Mouse (Mus musculus): ENCODE measurements around the gene Appbp2. TPM values are rescaled to one million over a fixed set of nuclear protein-coding genes. Genes with fewer than 3 reads are reported as not detected.

Appbp2 gene
- polyA plus RNA-seq, 1 experiment from 2014 or later, result 43.7 TPM

- H3K36me3 ChIP-seq (replicated peaks), result no peaks in the 10 kb centered on the region
Measured at GRCm38 (mm10) chr11:85253006-85253405, 18.1 kb upstream of the Appbp2 start.

DNA sequence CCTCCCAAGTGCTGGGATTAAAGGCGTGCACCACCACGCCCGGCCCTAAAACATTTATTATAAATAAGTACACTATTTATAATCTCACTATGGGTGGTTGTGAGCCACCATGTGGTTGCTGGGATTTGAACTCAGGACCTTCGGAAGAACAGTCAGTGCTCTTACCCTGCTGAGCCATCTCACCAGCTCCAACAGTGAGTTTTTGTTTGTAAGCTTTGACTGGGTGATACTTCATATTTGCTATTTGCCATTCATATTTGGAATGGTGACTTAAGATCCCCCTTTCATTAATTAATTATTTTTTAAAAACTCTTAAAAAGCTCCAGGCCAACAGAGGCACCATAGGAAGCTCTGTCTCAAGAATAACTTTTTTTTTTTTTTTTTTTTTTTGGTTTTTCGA is 17.0 kb upstream of the Appbp2 start:
- Histone ChIP-seq H3K4me1 (peaks cover 3% of the 10 kb centered on the region; the same call in 1 of the 2 replicates), H3K4me3 (no peak overlapping the region), H3K36me3 (replicated peaks) (no peaks in the 10 kb centered on the region), H3K9me3 (no peaks in the 10 kb centered on the region), H3K27me3 (ENCODE audit: poor library complexity, severe bottlenecking) (no peaks in the 10 kb centered on the region), H3K27ac (no peak overlapping the region)
- 93% methylated on average over 5 of the region's 5 CpGs for WGBS
- no peak for DNase-seq (ENCODE audit: extremely low spot score, low spot score)

More at GRCm38 (mm10) chr11:85253006-85253405, 18.1 kb upstream of the Appbp2 start:
- WGBS, result 83% methylated on average over 5 of the region's 5 CpGs
- DNase-seq (ENCODE audit: extremely low spot score, low spot score), result no peak
- H3K4me1 ChIP-seq, result peaks cover 3% of the 10 kb centered on the region; the same call in 1 of the 2 replicates
- no peak overlapping the region for H3K4me3 ChIP-seq
- H3K9me3 ChIP-seq, result no peaks in the 10 kb centered on the region
- H3K27ac ChIP-seq, result no peak overlapping the region
- H3K27me3 ChIP-seq (ENCODE audit: poor library complexity, severe bottlenecking), result no peaks in the 10 kb centered on the region

- Histone ChIP-seq H3K27ac (no peak overlapping the region), H3K4me3 (no peak overlapping the region), H3K4me1 (peaks cover 1% of the 10 kb centered on the region; the same call in 1 of the 2 replicates), H3K36me3 (replicated peaks) (no peaks in the 10 kb centered on the region), H3K27me3 (ENCODE audit: poor library complexity, severe bottlenecking) (no peaks in the 10 kb centered on the region), H3K9me3 (no peaks in the 10 kb centered on the region)
- WGBS, result 75% methylated on average over 3 of the region's 3 CpGs
- no peak for DNase-seq (ENCODE audit: extremely low spot score, low spot score)
Measured at GRCm38 (mm10) chr11:85250467-85250866, 15.5 kb upstream of the Appbp2 start.

- Histone ChIP-seq H3K4me1 (no peaks in the 10 kb centered on the region), H3K27ac (no peak overlapping the region), H3K27me3 (ENCODE audit: poor library complexity, severe bottlenecking) (no peaks in the 10 kb centered on the region), H3K36me3 (replicated peaks) (no peaks in the 10 kb centered on the region), H3K9me3 (no peaks in the 10 kb centered on the region), H3K4me3 (no peak overlapping the region)
- DNase-seq (ENCODE audit: extremely low spot score, low spot score), result no peak
- 84% methylated on average over 3 of the region's 3 CpGs for WGBS
Measured at GRCm38 (mm10) chr11:85249338-85249737, 14.4 kb upstream of the Appbp2 start.

DNA sequence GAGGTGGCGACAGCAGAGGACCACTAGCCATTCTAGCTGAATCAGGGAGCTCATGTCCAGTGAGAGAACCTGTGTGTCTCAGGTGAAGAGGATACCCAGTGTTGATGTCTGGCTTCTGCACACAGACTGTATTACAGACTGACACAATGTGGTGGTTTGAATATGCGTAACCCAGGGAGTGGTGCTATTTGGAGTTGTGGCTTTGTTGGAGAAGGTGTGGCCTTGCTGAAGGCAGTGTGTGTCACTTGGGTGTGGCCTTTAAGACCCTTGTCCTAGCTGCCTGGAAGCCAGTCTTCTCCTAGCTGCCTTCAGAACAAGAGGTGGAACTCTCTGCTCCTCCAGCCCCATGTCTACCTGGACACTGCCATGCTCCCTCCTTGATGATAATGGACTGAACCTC is 13.2 kb upstream of the Appbp2 start:
- DNase-seq (ENCODE audit: extremely low spot score, low spot score), result no peak
- Histone ChIP-seq H3K9me3 (no peaks in the 10 kb centered on the region), H3K36me3 (replicated peaks) (no peaks in the 10 kb centered on the region), H3K4me1 (no peaks in the 10 kb centered on the region), H3K27ac (no peak overlapping the region), H3K27me3 (ENCODE audit: poor library complexity, severe bottlenecking) (no peaks in the 10 kb centered on the region), H3K4me3 (no peak overlapping the region)
- 94% methylated on average over 2 of the region's 2 CpGs for WGBS

DNA sequence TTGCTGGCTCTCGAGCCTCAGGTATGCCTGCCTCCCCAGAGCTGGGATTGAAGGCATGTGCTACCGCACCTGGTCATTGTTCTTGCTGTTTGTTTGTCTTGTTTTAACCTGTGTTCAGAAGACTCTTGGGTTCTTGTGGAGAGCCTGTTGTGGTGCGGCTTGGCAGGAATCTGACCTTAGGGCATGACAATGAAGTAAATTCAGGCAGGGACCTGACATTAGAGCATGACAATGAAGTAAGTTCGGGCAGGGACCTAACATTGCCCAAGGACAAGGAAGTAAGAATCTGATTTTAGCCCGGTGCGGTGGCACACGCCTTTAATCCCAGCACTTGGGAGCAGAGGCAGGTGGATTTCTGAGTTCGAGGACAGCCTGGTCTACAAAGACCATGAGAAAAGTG is 6.3 kb upstream of the Appbp2 start:
- no peak overlapping the region for H3K4me3 ChIP-seq
- H3K9me3 ChIP-seq, result no peaks in the 10 kb centered on the region
- H3K27ac ChIP-seq, result no peak overlapping the region
- H3K4me1 ChIP-seq, result no peaks in the 10 kb centered on the region
- H3K36me3 ChIP-seq (replicated peaks), result peaks cover 8% of the 10 kb centered on the region
- H3K27me3 ChIP-seq (ENCODE audit: poor library complexity, severe bottlenecking), result no peaks in the 10 kb centered on the region
- no peak for DNase-seq (ENCODE audit: extremely low spot score, low spot score)
- WGBS, result 94% methylated on average over 8 of the region's 8 CpGs

DNA sequence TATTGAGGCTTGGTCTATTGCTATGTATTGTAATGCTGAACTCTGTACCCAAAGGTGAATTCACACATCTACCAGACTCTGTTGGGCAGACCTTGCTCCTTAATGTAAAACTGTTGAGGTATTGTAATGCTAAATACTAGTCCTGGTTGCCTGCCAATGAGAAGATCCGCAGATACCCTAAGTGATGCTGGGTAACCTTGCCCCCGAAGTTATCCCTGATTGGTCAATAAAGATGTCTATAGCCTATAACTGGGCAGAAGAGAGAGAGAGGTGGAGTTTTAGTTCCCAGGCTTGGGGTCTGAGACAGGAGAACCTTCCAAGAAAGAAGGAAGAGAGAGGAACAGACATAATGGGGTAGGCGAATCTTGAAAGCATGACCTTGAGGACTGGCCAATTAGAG is 5.3 kb upstream of the Appbp2 start:
- H3K4me1 ChIP-seq, result peaks cover 4% of the 10 kb centered on the region; the same call in 1 of the 2 replicates
- WGBS, result 94% methylated on average over 3 of the region's 3 CpGs
- H3K36me3 ChIP-seq (replicated peaks), result peaks cover 8% of the 10 kb centered on the region
- no peaks in the 10 kb centered on the region for H3K27me3 ChIP-seq (ENCODE audit: poor library complexity, severe bottlenecking)
- H3K27ac ChIP-seq, result no peak overlapping the region
- no peak for DNase-seq (ENCODE audit: extremely low spot score, low spot score)
- H3K4me3 ChIP-seq, result no peak overlapping the region
- no peaks in the 10 kb centered on the region for H3K9me3 ChIP-seq

DNA sequence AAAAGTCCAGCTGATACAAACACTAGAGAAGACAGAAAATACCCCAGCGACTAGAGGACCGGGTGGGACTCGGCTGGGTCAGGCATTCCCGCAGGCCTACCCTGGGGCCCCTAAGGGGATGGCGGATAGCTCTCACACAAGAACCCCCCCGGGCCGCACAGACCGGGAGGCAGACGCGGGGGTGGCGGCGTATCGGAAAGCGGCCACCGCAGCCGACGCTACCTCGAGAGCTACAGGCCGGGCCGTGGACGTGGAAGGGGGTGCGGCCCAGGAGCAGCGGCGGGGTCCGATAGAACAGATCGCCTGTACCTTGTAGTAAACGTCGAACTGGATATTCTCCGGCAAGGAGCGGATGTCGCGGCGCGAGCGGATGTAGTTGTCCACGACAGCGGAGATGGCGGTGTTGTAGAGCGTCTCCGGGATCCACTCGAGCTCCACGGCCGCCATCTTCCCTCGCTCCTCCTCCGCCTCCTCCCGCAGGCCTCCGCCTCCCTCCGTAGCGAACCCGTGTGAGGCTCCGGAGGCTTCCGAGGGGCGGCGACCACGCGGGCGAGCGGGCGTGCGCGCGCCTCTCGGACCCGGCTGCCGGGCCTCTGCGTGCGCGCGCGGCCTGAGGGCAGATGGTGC is 454 bp downstream of the Appbp2 start:
- H3K4me1 ChIP-seq, result peaks cover 18% of the 10 kb centered on the region
- H3K4me3 ChIP-seq, result peak overlapping the region; percentile 97
- no peak for DNase-seq (ENCODE audit: extremely low spot score, low spot score)
- H3K27ac ChIP-seq, result peak overlapping the region; percentile 99
- 0% methylated on average over 70 of the region's 70 CpGs for WGBS
- no peaks in the 10 kb centered on the region for H3K27me3 ChIP-seq (ENCODE audit: poor library complexity, severe bottlenecking)
- peaks cover 42% of the 10 kb centered on the region for H3K36me3 ChIP-seq (replicated peaks)
- no peaks in the 10 kb centered on the region for H3K9me3 ChIP-seq

DNA sequence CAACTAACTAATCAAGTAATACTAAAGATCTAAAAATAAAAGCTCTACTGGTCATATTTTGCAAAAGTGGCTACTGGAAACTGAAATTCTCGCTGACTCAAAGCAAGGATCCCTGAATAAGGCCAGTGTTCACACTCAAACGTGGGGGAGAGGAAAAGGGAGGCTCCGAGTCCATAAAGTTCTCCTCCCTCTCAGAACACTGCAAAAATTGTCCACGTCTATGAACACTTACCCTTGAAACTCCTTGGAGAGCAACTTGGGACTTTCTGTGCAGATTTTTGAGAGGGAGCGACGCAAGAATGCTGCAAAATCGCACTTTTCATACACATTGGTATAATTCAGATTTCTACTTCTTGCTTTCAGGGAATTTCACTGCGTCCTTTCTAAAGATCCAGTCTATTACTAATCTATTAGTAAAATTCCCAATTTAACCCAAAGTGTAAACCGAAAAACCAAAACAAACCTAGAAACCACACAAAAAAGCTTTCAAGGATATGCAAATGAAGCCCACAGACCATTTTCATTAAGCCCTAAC is 1.2 kb downstream of the Appbp2 start:
- Histone ChIP-seq H3K4me3 (peak overlapping the region; percentile 97), H3K36me3 (replicated peaks) (peaks cover 45% of the 10 kb centered on the region), H3K9me3 (no peaks in the 10 kb centered on the region), H3K27ac (peak overlapping the region; percentile 99), H3K4me1 (peaks cover 18% of the 10 kb centered on the region), H3K27me3 (ENCODE audit: poor library complexity, severe bottlenecking) (no peaks in the 10 kb centered on the region)
- 25% methylated on average over 9 of the region's 9 CpGs for WGBS
- no peak for DNase-seq (ENCODE audit: extremely low spot score, low spot score)

- Histone ChIP-seq H3K27ac (no peak overlapping the region), H3K4me3 (no peak overlapping the region), H3K27me3 (ENCODE audit: poor library complexity, severe bottlenecking) (no peaks in the 10 kb centered on the region), H3K4me1 (no peaks in the 10 kb centered on the region), H3K9me3 (no peaks in the 10 kb centered on the region; the same call in 1 of the 2 replicates), H3K36me3 (replicated peaks) (peaks cover 65% of the 10 kb centered on the region)
- no peak for DNase-seq (ENCODE audit: extremely low spot score, low spot score)
- WGBS, result 95% methylated on average over 3 of the region's 3 CpGs
Measured at GRCm38 (mm10) chr11:85223248-85223647, 11.7 kb downstream of the Appbp2 start.

DNA sequence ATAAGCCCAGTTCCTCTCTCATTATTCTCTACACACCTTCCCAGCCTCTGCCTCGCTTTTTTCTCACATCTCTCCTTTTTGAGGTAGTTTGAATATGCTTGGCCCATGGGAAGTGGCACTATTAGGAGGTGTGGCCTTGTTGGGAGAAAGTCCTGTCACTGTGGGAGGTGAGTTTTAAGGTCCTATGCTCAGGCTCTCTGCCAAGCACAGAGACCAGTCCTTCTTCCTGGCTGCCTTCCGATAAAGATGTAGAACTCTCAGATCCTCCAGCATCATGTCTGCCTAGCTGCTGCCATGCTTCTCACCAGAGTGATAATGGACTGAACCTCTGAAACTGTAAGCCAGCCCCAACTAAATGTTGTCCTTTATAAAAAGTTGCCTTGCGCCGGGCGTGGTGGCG is 12.4 kb downstream of the Appbp2 start:
- Histone ChIP-seq H3K36me3 (replicated peaks) (peaks cover 62% of the 10 kb centered on the region), H3K9me3 (no peaks in the 10 kb centered on the region; the same call in 1 of the 2 replicates), H3K27me3 (ENCODE audit: poor library complexity, severe bottlenecking) (no peaks in the 10 kb centered on the region), H3K27ac (no peak overlapping the region), H3K4me1 (no peaks in the 10 kb centered on the region), H3K4me3 (no peak overlapping the region)
- WGBS, result 97% methylated on average over 6 of the region's 6 CpGs
- no peak for DNase-seq (ENCODE audit: extremely low spot score, low spot score)

GRCm38 (mm10) chr11:85219014-85219413 is 15.9 kb downstream of the Appbp2 start:
- no peaks in the 10 kb centered on the region for H3K9me3 ChIP-seq
- no peaks in the 10 kb centered on the region for H3K4me1 ChIP-seq
- no peak for DNase-seq (ENCODE audit: extremely low spot score, low spot score)
- no peaks in the 10 kb centered on the region for H3K27me3 ChIP-seq (ENCODE audit: poor library complexity, severe bottlenecking)
- 93% methylated on average over 3 of the region's 3 CpGs for WGBS
- H3K36me3 ChIP-seq (replicated peaks), result peaks cover 54% of the 10 kb centered on the region
- H3K27ac ChIP-seq, result no peak overlapping the region
- H3K4me3 ChIP-seq, result no peak overlapping the region

- peaks cover 72% of the 10 kb centered on the region for H3K36me3 ChIP-seq (replicated peaks)
- H3K4me1 ChIP-seq, result no peaks in the 10 kb centered on the region
- no peaks in the 10 kb centered on the region for H3K27me3 ChIP-seq (ENCODE audit: poor library complexity, severe bottlenecking)
- DNase-seq (ENCODE audit: extremely low spot score, low spot score), result no peak
- H3K27ac ChIP-seq, result no peak overlapping the region
- no peaks in the 10 kb centered on the region for H3K9me3 ChIP-seq
- WGBS, result 95% methylated on average over 3 of the region's 3 CpGs
- no peak overlapping the region for H3K4me3 ChIP-seq
Measured at GRCm38 (mm10) chr11:85214679-85215078, 20.3 kb downstream of the Appbp2 start.
